Mouse (Mus musculus): ENCODE data around the gene Txndc15.

Txndc15 gene

GRCm38 (mm10) chr13:55730716-55731115, 16.3 kb downstream of the Txndc15 start:
- no peak for DNase-seq (ENCODE audit: low spot score)

GRCm38 (mm10) chr13:55732121-55732520, 17.7 kb downstream of the Txndc15 start:
- DNase-seq (ENCODE audit: low spot score): no peak

GRCm38 (mm10) chr13:55733628-55734502, 19.4 kb downstream of the Txndc15 start:
- no peak for DNase-seq (ENCODE audit: low spot score)

- DNase-seq (ENCODE audit: low spot score): no peak
Measured at GRCm38 (mm10) chr13:55737885-55738284, 23.4 kb downstream of the Txndc15 start.

DNA sequence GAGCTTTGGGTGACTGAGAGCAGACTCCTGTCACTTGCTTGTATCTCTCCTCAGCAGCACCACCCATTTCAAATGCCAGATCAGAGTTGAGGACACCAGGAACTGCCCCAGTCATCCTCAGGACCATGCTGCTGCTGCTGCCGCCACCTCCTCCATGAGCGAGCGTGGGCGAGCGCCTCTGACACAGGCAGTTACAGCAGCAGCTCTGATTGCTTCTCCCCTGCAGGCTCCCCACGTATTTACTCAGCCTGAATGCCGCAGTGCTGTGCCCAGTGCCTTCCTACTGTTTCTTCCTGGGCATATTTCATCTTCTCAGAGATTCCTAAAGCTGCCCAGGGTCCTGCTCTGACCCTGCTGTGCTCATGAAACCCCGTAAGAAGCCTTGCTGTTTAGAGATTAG, 27.9 kb downstream of the Txndc15 start:
- no peak for DNase-seq (ENCODE audit: low spot score)

DNA sequence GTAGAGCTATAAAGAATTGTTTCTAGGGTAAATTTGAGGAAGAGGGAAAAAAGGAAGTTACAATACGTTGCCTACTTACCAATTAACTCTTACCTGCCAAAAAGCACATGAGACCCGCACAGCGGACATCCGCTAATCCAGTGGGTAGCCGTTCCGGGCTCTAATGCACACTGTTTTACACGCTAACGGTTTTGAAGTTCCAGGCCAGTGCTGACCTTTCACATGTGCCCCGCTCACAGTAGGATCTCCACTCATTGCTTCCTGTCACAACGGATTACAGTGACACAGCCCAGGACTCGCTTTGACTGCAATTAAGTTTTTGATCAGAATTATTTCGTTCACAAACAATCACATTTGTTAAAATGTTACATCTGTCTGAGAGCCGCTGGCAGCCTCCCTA, 39.9 kb downstream of the Txndc15 start:
- no peak for DNase-seq (ENCODE audit: low spot score)

DNA sequence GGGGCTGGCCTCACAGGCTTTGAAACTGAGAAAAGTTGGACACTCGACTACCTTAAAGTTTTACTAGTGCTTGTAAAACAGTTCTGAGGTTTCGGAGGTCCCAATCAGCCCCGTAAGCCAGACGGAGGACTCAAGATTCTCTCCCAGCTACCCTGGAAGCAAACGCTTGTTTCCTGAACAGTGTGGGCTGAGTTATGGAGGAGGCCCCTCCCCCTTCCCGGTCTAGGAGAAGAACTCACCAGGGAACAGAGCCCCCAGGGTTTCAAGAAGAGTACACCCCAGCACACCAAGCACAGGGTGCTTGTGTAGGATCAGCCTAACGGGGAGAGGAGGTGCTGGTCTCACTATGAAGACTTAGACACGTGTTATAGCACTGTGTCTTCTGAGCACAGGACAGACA, 42.3 kb downstream of the Txndc15 start:
- no peak for DNase-seq (ENCODE audit: low spot score)

DNA sequence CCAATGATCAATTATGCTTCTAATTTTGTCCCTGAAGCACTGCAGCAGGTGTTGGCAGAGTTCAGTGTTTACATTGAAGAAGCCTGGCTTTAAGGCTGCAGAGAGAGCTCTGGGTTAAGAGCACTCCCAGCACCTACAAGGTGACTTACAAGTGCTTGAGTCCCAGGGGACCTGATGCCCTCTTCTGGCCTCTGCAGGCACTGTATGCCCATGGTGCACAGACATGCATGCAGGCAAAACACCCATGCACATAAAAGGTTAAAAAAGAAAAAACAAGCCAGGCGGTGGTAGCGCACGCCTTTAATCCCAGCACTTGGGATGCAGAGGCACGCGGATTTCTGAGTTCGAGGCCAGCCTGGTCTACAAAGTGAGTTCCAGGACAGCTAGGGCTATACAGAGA, 43.2 kb downstream of the Txndc15 start:
- DNase-seq (ENCODE audit: low spot score): no peak

DNA sequence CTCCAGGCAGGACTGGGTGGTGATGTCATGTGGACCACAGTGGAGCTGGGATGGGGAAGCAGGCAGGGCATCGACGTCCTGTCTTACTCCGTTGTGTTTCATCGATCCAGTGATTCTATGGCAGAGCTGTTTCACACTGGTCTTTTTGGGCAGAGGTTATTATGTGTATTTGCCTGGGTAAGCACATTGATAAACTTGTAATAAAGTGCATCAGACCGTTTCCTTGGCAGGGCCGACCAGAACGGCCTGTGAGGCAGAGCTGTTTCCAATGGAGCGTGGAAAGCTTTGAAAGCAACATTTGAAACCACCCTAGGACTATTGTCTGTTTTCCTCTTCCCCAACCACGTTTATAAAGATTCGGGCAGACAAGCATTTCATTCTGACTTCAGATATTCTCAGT, 46.1 kb downstream of the Txndc15 start:
- no peak for DNase-seq (ENCODE audit: low spot score)

- DNase-seq (ENCODE audit: low spot score): no peak
Measured at GRCm38 (mm10) chr13:55761486-55761885, 47.0 kb downstream of the Txndc15 start.

DNA sequence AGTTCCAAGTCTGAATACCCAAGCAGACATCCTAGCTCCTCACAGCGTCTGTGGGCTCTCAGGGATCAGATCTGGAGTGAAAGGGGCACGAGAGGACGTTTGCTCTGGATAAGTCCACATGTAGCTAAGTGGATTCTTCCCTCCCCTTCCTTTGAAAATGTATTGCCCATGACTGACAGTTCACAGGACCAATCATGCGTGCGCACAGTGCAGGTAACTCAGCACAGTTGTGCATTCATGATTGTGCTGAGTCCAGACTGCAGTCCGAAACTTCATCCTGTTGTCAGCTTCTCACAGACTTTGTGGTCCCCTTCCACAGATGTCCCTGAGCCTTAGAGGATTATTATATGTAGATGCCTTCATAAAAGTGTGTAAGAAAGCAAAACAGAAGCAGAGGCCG, 59.9 kb downstream of the Txndc15 start:
- DNase-seq (ENCODE audit: low spot score): no peak

DNA sequence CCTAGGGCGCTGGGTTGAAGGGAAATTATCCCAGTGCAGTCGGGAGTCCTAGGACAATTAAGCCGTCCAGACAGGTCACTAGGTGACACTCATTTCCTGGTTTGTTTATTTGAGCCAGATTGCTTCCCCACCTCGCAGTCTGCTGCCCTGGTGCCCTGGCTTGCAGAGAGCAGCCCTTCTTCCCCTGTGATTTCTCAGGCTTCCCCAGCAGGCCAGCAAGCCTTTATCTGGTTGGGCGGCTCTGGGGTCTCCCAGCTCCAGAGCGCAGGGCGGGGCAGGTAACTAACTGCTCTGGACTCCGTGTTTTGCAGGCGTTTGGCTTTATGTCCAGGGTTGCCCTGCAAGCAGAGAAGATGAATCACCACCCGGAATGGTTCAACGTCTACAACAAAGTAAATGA, 60.6 kb downstream of the Txndc15 start:
- no peak for DNase-seq (ENCODE audit: low spot score)

Measured in left cerebral cortex, adult 11 months (tissue).